Mouse (Mus musculus) liver, embryonic 18 days (tissue): ENCODE results near the gene Cpd. TPM values are rescaled to one million over a fixed set of nuclear protein-coding genes. Genes with fewer than 3 reads are reported as not detected.

Source experiments
- polyA plus RNA-seq: library from polyadenylated mRNA; depleted of rRNA; stranded (reverse); fragments of >200 nt; gene quantifications from 2 replicates; pipeline ENCODE4 v1.2.3, GENCODE M21; 2012; rRNA removed

Gene Cpd
- polyA plus RNA-seq: 5.7 and 7.1 TPM in 2 replicates

GRCm38 (mm10) chr11:76846878-76847222 is at the start of gene Cpd:
Cpd (minus strand) TSS chr11:76847018.

GRCm38 (mm10) chr11:76763053-76763740 is 83.6 kb downstream of the Cpd start, which contains the start of gene Gosr1:
Gosr1 (minus strand) TSS chr11:76763579.

Other genes with a start within 250 kb of the Cpd start
- 5.4 and 6.6 TPM in 2 replicates for gene Abr, start 224.7 kb downstream of the Cpd start, polyA plus RNA-seq
- 0.02 TPM in 1 of 2 replicates, not detected in the other for gene Bhlha9, start 174.5 kb downstream of the Cpd start, polyA plus RNA-seq
- 0.01 and 0.02 TPM in 2 replicates for gene Trarg1, start 167.2 kb downstream of the Cpd start, polyA plus RNA-seq
- gene Gosr1, start 83.4 kb downstream of the Cpd start, polyA plus RNA-seq: 8.6 and 9.7 TPM in 2 replicates
- 0.02 and 0.06 TPM in 2 replicates for gene Tmigd1, start 55.1 kb upstream of the Cpd start, polyA plus RNA-seq
- gene Blmh, start 77.8 kb upstream of the Cpd start, polyA plus RNA-seq: 15.7 and 16.2 TPM in 2 replicates
- gene Slc6a4, start 151.6 kb upstream of the Cpd start, polyA plus RNA-seq: 2.3 and 2.8 TPM in 2 replicates
- 3.3 and 3.7 TPM in 2 replicates for gene Nsrp1, start 231.4 kb upstream of the Cpd start, polyA plus RNA-seq